Mouse (Mus musculus) frontal cortex, adult 2 months (tissue): ENCODE measurements around the gene Gm49354. TPM values are rescaled to one million over a fixed set of nuclear protein-coding genes. Genes with fewer than 3 reads are reported as not detected.
"Not testable (repeated sequence)": the region's sequence is repeated elsewhere in the genome, so short reads cannot be mapped to it uniquely, and the experiment has no call there.

ENCODE experiments used
- DNase-seq, 2 experiments: peaks; one replicate each; pipeline ENCODE4 v3.0.0; 2022; ENCODE audit warnings: low spot score in 1 of 2; ENCODE audit errors: extremely low spot score in 1 of 2
- polyA plus RNA-seq: library from polyadenylated mRNA; depleted of rRNA; stranded (reverse); fragments of >200 nt; gene quantifications from 2 replicates; pipeline ENCODE4 v1.2.3, GENCODE M21; 2012; rRNA removed

Gene Gm49354
- polyA plus RNA-seq, 1 experiment, result not detected

DNA sequence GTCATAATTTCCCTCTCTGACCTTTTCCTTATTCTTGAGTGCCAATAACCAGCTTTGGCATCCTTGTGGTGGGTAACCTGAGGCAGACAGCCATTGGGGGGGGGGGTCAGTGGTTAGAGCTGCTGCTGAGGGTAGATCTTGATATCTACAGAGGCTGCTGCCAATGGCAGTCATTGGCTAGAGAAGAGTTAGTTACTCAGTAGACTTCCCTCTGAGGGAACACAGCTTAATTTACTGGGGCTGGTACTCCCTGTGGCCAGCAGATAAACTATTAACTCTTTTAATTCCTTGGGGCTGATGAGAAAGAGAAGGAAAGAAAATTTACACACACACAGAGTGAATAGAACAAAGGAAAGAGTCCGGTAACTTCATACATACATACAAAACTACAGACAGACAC, 62.6 kb downstream of the Gm49354 start:
- no peak for DNase-seq

DNA sequence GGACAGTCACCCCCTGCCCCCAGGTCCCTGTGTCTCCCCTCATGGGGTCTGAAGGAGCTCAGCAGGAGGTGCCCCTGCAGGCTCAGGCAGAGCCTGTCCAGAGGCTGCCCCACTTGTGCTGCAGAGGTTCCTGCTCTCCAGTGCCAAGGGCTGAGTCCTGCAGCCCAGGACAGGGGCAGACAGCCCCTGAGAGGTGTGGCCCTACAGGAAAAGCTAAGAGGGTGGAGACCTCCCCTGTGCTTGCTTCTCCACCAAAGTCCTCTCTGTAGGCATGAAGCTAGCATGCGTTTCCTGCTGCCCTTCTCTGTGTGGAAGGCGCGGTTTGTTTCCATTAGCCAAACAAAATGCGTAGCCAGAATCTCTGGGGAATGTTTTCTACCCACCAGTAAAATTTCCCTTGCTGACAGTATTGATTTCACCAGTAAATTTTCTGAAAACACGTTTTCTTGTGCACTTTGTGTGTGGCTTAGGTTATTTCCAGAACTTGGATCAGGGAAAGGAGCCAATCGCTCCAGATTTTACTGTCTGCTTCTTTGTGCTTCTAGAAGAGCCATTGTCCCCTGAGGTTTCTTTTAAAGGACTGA, 63.1 kb downstream of the Gm49354 start:
- not testable (repeated sequence) for DNase-seq

DNA sequence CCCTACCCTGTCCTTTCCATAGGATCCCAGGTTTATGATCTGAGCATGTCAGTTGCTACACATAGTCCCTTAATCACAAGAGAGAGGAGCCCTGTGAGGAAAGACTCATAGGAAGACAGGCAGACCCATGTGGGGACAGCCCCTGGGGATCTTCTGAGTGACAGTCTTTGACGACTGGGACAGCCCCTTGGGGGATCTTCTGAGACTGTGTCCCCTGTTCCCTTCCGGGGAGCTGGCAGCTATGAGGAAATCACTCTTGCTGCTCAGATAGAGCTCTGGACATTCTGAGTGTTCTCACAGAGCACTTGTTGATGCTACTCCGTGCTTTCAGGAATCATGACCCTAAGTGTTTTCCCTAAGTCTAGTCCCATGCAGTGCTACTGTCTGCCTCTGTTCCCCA, 68.3 kb downstream of the Gm49354 start:
- DNase-seq, result no peak

DNA sequence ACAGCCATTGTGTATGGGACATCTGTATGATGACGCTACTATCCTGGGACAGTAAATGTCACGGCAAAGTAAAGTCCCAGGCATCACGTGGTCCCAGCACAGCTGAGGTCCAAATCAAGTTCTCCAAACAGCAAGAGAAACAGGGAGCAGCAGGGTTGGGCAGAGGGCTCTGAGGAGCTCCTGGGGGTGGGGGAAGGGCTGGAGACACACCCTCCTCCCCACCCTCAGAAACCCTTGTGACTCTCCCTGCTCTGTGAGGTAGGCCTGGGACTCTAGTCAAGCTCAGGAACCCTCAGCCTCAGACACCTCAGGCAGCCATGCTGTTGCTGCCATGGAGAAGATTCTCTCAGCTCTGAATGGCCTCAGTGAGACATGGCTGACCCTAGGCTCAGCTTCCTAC, 70.1 kb downstream of the Gm49354 start, which contains the start of gene Spata31d1b:
Gene Spata31d1b (plus strand): TSS at position 301 of the 400 bp plus-strand sequence.
- not testable (repeated sequence) for DNase-seq

- no peak for DNase-seq
Observed at GRCm38 (mm10) chr13:59710230-59710629, 71.8 kb downstream of the Gm49354 start, which contains the start of gene Spata31d1a. Spata31d1a (minus strand) TSS chr13:59710330.

Other genes starting within 250 kb of the Gm49354 start
- gene Agtpbp1, start 197.0 kb downstream of the Gm49354 start, polyA plus RNA-seq, result 80.0 and 82.7 TPM in 2 replicates
- gene Naa35, start 197.0 kb downstream of the Gm49354 start, polyA plus RNA-seq, result 52.8 and 65.3 TPM in 2 replicates
- 13.6 and 14.9 TPM in 2 replicates for gene Golm1, start 106.4 kb downstream of the Gm49354 start, polyA plus RNA-seq
- not detected in 2 replicates for gene 4921517D22Rik, start 88.1 kb downstream of the Gm49354 start, polyA plus RNA-seq
- gene Spata31d1a, start 71.9 kb downstream of the Gm49354 start, polyA plus RNA-seq, result 0.02 and 0.14 TPM in 2 replicates
- 0.02 TPM in 1 of 2 replicates, not detected in the other for gene Spata31d1b, start 70.0 kb downstream of the Gm49354 start, polyA plus RNA-seq
- gene Spata31d1d, start 50.5 kb downstream of the Gm49354 start, polyA plus RNA-seq, result 0.04 and 0.08 TPM in 2 replicates
- gene 1700014D04Rik, start 35.5 kb downstream of the Gm49354 start, polyA plus RNA-seq, result 0.46 and 0.62 TPM in 2 replicates
- gene Isca1, start 12.4 kb downstream of the Gm49354 start, polyA plus RNA-seq, result 221 and 251 TPM in 2 replicates
- gene Tut7, start 40.9 kb upstream of the Gm49354 start, polyA plus RNA-seq, result 39.1 and 46.3 TPM in 2 replicates